Mouse (Mus musculus) megakaryocyte, embryonic 14.5 days (primary cell): ENCODE results near the gene Tspear. TPM values are rescaled to one million over a fixed set of nuclear protein-coding genes. Genes with fewer than 3 reads are reported as not detected.
A peak's percentile ranks its signal among the peaks of the same experiment; 100 is the strongest.
"Not testable (repeated sequence)": the region's sequence is repeated elsewhere in the genome, so short reads cannot be mapped to it uniquely, and the experiment has no call there.

Source experiments
- H3K27me3 ChIP-seq: replicated peaks from 2 replicates; pipeline ENCODE3; 2012; ENCODE audit warnings: inconsistent platforms
- H3K36me3 ChIP-seq: replicated peaks from 2 replicates; pipeline ENCODE3; 2012; ENCODE audit warnings: low read length, inconsistent platforms, mixed read lengths
- H3K4me1 ChIP-seq: 2 replicates; pipeline ENCODE4 v1.6.1; 2012; ENCODE audit warnings: inconsistent platforms
- H3K4me3 ChIP-seq: replicated peaks from 2 replicates; pipeline ENCODE3; 2012; ENCODE audit warnings: moderate library complexity, mild to moderate bottlenecking, inconsistent platforms
- H3K9me3 ChIP-seq: 2 replicates; pipeline ENCODE4 v1.6.1; 2012; ENCODE audit warnings: inconsistent platforms
- FLI1 ChIP-seq: IDR thresholded peaks from 2 replicates; pipeline ENCODE4 v1.6.1; 2012; ENCODE audit warnings: low read length, inconsistent platforms, mixed read lengths
- GATA1 ChIP-seq: IDR thresholded peaks from 3 replicates; pipeline ENCODE4 v1.6.1; 2012; ENCODE audit warnings: mixed read lengths, low read length, inconsistent platforms, borderline replicate concordance
- polyA plus RNA-seq: library from polyadenylated mRNA; stranded (reverse); fragments of >175 nt; gene quantifications from 2 replicates; pipeline ENCODE4 v1.2.3, GENCODE M21; 2012; ENCODE audit warnings: low replicate concordance; ENCODE audit not compliant: insufficient read depth

The Tspear gene
- polyA plus RNA-seq, 1 experiment = 1.3 TPM

DNA sequence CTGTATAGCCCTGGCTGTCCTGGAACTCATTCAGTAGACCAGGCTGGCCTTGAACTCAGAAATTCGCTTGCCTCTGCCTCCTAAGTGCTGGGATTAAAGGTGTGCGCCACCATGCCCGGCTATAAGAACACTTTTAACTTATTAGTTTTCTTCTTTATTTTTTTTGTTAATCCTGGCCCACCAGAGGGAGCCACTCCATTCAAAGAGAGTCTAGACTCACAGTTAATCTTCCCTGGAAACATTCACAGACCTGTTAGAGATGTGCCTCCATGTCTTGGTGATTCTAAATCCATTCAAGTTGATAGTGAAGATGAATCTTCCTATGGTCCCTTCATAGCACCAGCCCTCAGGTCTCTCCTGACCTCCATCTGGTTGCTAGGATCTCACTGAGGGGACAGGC is 23.5 kb downstream of the Tspear start:
- Histone ChIP-seq H3K4me3 (no peak overlapping the region), H3K36me3 (no peaks in the 10 kb centered on the region), H3K27me3 (peaks cover 54% of the 10 kb centered on the region), H3K4me1 (peaks cover 27% of the 10 kb centered on the region), H3K9me3 (peaks cover 16% of the 10 kb centered on the region)
- TF ChIP-seq FLI1 (no peak), GATA1 (no peak)

DNA sequence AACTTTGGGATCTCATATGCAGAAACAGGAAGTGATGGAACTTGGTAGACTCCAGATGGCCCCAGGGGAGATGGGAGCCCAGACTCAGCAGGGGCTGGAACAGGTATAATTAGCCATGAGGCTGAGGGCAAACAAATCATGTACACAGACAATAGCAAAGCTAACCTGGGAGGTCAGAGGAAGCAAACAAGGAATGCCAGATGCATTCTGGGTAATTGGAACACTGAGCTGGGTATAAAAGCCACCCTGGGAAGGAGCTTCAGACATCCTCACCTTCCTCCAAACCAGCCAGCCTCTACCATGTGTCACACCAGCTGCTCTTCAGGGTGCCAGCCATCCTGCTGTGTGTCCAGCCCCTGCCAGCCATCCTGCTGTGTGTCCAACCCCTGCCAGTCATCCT is 24.8 kb downstream of the Tspear start, which contains the start of gene Gm10024:
Gene Gm10024, plus strand, starts transcription at position 301 of the 400 bp plus-strand sequence.
- peaks cover 15% of the 10 kb centered on the region for H3K9me3 ChIP-seq
- H3K4me1 ChIP-seq = peaks cover 27% of the 10 kb centered on the region
- not testable (repeated sequence) for H3K36me3 ChIP-seq, H3K4me3 ChIP-seq
- H3K27me3 ChIP-seq = peaks cover 49% of the 10 kb centered on the region

DNA sequence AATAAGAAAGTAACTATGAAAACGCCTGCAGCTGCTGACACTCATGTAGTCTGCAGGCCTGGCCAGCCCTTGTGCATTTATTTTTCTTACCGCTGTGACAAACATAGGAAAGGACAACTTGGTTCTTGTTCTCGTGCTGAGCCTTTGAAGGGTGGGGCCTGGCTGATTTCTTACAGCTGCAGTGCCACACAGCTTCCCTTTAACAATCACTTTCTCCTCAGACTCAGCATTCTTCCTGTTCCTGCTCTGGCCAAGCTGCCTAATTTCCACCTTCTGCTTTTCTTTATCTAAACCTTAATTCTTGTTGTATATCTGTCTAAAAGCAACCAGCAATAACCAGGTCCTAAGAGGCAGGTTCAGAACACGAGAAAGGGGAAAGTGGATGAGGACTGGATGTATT is 27.4 kb downstream of the Tspear start:
- H3K4me3 ChIP-seq = no peak overlapping the region

DNA sequence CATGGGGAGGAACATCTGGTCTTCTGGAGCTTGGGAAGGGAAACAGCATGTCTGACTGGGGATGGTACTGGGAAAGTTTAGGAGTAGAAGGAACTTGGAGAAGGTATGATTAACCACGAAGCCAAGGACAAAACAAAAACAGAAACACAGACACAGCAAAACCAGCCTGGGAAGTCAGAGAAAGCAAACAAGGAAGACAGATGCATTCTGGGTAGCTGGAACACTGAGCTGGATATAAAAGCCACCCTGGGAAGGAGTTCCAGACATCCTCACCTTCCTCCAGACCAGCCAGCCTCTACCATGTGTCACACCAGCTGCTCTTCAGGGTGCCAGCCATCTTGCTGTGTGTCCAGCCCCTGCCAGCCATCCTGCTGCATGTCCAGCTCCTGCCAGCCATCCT is 29.1 kb downstream of the Tspear start, which contains the start of gene Gm10142:
Gene Gm10142, plus strand, starts transcription at position 301 of the 400 bp plus-strand sequence.
- Histone ChIP-seq H3K9me3 (peaks cover 12% of the 10 kb centered on the region), H3K4me1 (peaks cover 11% of the 10 kb centered on the region), H3K4me3 (no peak within 1 kb of the TSS), H3K36me3 (no peaks in the 10 kb centered on the region), H3K27me3 (peaks cover 47% of the 10 kb centered on the region)
- TF ChIP-seq FLI1 = no peak
- TF ChIP-seq GATA1 = no peak

More for the DNA sequence above, 27.4 kb downstream of the Tspear start:
- H3K36me3 ChIP-seq = no peaks in the 10 kb centered on the region
- H3K4me1 ChIP-seq = peaks cover 11% of the 10 kb centered on the region
- TF ChIP-seq FLI1 (no peak), GATA1 (no peak)
- peaks cover 9% of the 10 kb centered on the region for H3K9me3 ChIP-seq
- peaks cover 42% of the 10 kb centered on the region for H3K27me3 ChIP-seq

GRCm38 (mm10) chr10:77720299-77720698 is 33.9 kb downstream of the Tspear start, which contains the start of gene Krtap12-1:
Gene Krtap12-1 (plus strand): TSS chr10:77720599.
- Histone ChIP-seq H3K27me3 (peaks cover 36% of the 10 kb centered on the region), H3K4me3 (peak within 1 kb of the TSS; percentile 50)
- not testable (repeated sequence) for H3K4me1 ChIP-seq, H3K9me3 ChIP-seq, H3K36me3 ChIP-seq

- Histone ChIP-seq H3K4me3 (no peak overlapping the region), H3K4me1 (no peaks in the 10 kb centered on the region), H3K36me3 (no peaks in the 10 kb centered on the region), H3K27me3 (peaks cover 27% of the 10 kb centered on the region), H3K9me3 (0 out of 2 replicates have a peak, but pooled peaks cover 4% of the 10 kb centered on the region)
- TF ChIP-seq GATA1 (no peak), FLI1 (no peak)
Observed at GRCm38 (mm10) chr10:77724855-77725254, 38.5 kb downstream of the Tspear start.

DNA sequence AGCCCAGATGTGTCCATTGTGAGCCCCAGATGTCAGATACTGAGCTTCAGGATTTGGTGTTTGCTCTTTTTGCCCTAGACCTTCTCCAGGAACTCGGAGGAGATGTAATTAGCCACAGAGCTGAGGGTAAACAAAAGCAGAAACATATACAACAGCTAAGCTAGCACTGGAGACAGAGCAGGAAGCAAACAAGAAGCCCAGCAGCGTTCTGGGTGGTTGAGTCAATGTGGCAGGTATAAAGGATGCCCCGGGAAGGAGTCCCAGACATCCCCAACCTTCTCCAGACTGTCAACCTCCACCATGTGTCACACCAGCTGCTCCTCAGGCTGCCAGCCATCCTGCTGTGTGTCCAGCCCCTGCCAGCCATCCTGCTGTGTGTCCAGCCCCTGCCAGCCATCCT is 39.8 kb downstream of the Tspear start, which contains the start of gene Gm10100:
Gene Gm10100, plus strand, starts transcription at position 301 of the 400 bp plus-strand sequence.
- TF ChIP-seq GATA1 (no peak), FLI1 (no peak)
- H3K27me3 ChIP-seq = peaks cover 26% of the 10 kb centered on the region
- peaks cover 2% of the 10 kb centered on the region for H3K4me1 ChIP-seq
- no peaks in the 10 kb centered on the region for H3K36me3 ChIP-seq
- H3K4me3 ChIP-seq = no peak within 1 kb of the TSS
- no peaks in the 10 kb centered on the region for H3K9me3 ChIP-seq

GRCm38 (mm10) chr10:77728280-77728679 is 41.9 kb downstream of the Tspear start:
- Histone ChIP-seq H3K27me3 (peaks cover 35% of the 10 kb centered on the region), H3K36me3 (no peaks in the 10 kb centered on the region), H3K4me3 (no peak overlapping the region), H3K9me3 (no peaks in the 10 kb centered on the region), H3K4me1 (peaks cover 5% of the 10 kb centered on the region)
- TF ChIP-seq GATA1 (no peak), FLI1 (no peak)

- H3K36me3 ChIP-seq = no peaks in the 10 kb centered on the region
- H3K27me3 ChIP-seq = peaks cover 29% of the 10 kb centered on the region
- H3K4me1 ChIP-seq = peaks cover 5% of the 10 kb centered on the region
- TF ChIP-seq GATA1 = no peak
- TF ChIP-seq FLI1 = no peak
- peaks cover 4% of the 10 kb centered on the region; the same call in 1 of the 2 replicates for H3K9me3 ChIP-seq
- H3K4me3 ChIP-seq = no peak overlapping the region
Observed at GRCm38 (mm10) chr10:77729241-77729640, 42.9 kb downstream of the Tspear start.

GRCm38 (mm10) chr10:77735928-77736327 is 49.6 kb downstream of the Tspear start:
- Histone ChIP-seq H3K4me1 (peaks cover 9% of the 10 kb centered on the region), H3K9me3 (peaks cover 11% of the 10 kb centered on the region), H3K36me3 (no peaks in the 10 kb centered on the region), H3K4me3 (no peak overlapping the region), H3K27me3 (peaks cover 39% of the 10 kb centered on the region)
- TF ChIP-seq GATA1 (no peak), FLI1 (no peak)

GRCm38 (mm10) chr10:77738929-77739328 is 52.6 kb downstream of the Tspear start:
- Histone ChIP-seq H3K27me3 (peaks cover 47% of the 10 kb centered on the region), H3K36me3 (no peaks in the 10 kb centered on the region), H3K9me3 (peaks cover 9% of the 10 kb centered on the region), H3K4me3 (no peak overlapping the region), H3K4me1 (peaks cover 3% of the 10 kb centered on the region; the same call in 1 of the 2 replicates)
- TF ChIP-seq GATA1 (no peak), FLI1 (no peak)

DNA sequence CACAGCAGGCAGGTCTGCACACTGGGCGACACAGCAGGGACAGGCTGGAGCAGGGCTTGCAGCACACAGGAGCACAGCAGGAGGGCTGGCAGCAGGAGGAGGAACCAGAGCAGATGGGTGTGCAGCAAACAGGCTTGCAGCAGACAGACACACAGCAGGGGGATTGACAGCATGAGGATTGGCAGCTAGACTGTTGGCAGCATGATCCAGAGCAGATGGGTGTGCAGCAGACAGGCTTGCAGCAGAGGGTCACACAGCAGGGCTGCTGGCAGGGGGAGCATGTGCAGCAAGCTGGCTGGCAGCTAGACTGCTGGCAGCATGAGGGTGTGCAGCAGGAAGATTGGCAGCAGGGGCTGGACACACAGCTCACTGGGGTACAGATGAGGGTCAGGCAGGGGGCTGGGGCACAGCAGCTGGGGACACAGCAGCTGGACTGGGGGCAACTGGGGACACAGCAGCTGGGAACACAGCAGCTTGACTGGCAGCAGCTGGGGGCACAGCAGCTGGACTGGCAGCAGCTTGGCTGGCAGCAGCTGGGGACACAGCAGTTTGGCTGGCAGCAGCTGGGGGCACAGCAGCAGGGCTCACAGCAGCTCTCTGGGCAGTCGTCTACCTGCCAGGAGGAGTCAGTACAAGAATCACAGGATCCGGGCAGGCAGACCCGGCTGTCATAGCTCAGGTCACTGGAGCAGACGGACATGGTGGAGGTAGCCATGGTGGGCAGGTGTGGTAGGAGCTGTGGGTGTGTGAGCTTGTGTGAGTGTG is 55.7 kb downstream of the Tspear start, which contains the start of gene Gm18596:
Gene Gm18596, minus strand, starts transcription at position 715 of the 765 bp plus-strand sequence.
- H3K36me3 ChIP-seq, H3K4me1 ChIP-seq, H3K4me3 ChIP-seq: not testable (repeated sequence)
- peaks cover 41% of the 10 kb centered on the region for H3K27me3 ChIP-seq
- peaks cover 11% of the 10 kb centered on the region for H3K9me3 ChIP-seq

GRCm38 (mm10) chr10:77750686-77751085 is 64.3 kb downstream of the Tspear start:
- not testable (repeated sequence) for H3K36me3 ChIP-seq, H3K4me1 ChIP-seq
- H3K9me3 ChIP-seq = peaks cover 34% of the 10 kb centered on the region
- H3K27me3 ChIP-seq = peaks cover 28% of the 10 kb centered on the region
- peak overlapping the region; percentile 50 for H3K4me3 ChIP-seq

DNA sequence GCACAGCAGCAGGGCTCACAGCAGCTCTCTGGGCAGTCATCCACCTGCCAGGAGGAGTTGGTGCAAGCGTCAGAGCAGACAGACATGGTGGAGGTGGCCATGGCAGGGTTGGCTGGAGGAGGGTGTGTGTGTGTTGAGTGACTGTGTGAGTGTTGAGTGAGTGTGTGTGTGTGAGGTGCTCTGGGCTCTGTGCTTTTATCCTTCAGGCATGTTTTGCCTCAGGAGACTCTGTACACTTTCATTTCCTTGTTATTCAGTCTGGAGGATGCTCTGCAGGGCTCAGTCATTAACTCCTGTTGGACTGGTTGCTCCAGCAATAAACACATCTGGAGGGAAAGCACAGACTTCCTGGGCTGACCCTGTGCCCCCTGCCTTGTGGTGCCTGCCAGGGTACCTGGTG is 64.9 kb downstream of the Tspear start, which contains the start of gene Gm9736:
Gene Gm9736, minus strand, starts transcription at position 101 of the 400 bp plus-strand sequence.
- not testable (repeated sequence) for H3K4me1 ChIP-seq, H3K36me3 ChIP-seq
- H3K4me3 ChIP-seq = peak within 1 kb of the TSS; percentile 50
- peaks cover 29% of the 10 kb centered on the region for H3K9me3 ChIP-seq
- peaks cover 23% of the 10 kb centered on the region for H3K27me3 ChIP-seq
